Mouse (Mus musculus): ENCODE data around the gene Nebl. TPM values are rescaled to one million over a fixed set of nuclear protein-coding genes. Genes with fewer than 3 reads are reported as not detected.

The Nebl gene
- polyA plus RNA-seq, 1 experiment, result 2.4 TPM

DNA sequence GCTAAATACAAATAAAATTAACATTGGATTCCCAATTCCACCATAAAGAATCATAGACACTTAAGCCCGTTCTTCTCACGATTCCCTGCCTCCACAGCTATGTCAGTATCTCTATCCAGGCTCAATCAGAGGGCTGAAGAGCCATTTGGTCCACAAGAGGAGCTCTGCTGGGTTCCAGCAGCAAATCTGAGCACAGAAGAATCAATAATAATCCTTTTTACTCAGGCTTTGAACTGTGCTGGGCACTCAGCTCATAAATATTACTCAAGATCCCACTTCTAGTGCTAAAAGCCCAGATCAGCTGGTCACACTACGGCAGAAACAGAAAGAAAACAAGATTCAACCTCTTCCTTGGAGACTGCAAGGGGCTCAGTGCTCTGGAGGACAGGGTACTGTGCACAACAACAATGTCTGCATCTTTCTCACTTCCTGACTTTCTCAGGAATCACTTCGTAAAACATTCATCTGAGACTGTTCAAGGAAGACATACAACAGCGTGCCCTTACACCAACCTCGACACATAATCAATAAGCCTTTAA is 10.0 kb downstream of the Nebl start:
- Histone ChIP-seq H3K4me3 (ENCODE audit: low read depth, low read length) (no peak overlapping the region), H3K27ac (ENCODE audit: insufficient read depth, low read depth, low read length) (no peak overlapping the region), H3K36me3 (ENCODE audit: control insufficient read depth, insufficient read depth, low read length) (no peaks in the 10 kb centered on the region), H3K4me1 (ENCODE audit: control insufficient read depth, insufficient read depth, insufficient read length, low read length) (no peaks in the 10 kb centered on the region), H3K27me3 (ENCODE audit: control insufficient read depth, insufficient read depth, low read length) (no peaks in the 10 kb centered on the region)
- TF ChIP-seq CTCF (IDR thresholded peaks at IDR 0.05; ENCODE audit: extremely low read depth, insufficient read length, insufficient replicate concordance, low read depth, low read length) (no peak), POLR2A (IDR thresholded peaks at IDR 0.05; ENCODE audit: low read depth, low read length) (no peak)
- 78% methylated on average over 6 of the region's 6 CpGs for whole genome bisulfite sequencing

DNA sequence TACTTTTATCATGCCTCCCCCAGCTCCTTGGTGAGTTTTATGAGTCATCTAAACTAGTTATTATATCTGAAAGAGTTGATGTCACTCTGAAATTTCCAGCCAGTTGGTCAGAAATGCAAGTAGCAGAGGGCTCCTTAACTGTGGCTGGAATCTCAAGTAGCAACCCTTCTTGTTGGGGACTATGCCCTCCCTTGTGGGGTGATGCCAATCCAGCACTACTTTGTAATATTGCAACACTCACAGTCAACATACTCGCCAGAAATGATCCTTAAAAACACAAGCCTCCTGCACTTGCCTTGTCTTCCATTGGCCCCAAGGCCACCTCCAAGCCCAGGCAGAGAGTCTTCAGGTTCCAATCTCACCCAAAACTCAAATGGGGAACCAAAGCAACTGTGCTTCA is 13.0 kb downstream of the Nebl start:
- 86% methylated on average over 1 of the region's 1 CpGs for WGBS
- no peaks in the 10 kb centered on the region for H3K27me3 ChIP-seq (ENCODE audit: control insufficient read depth, insufficient read depth, low read length)
- H3K36me3 ChIP-seq (ENCODE audit: control insufficient read depth, insufficient read depth, low read length), result no peaks in the 10 kb centered on the region
- TF ChIP-seq POLR2A (IDR thresholded peaks at IDR 0.05; ENCODE audit: low read depth, low read length), result no peak
- no peak for TF ChIP-seq CTCF (IDR thresholded peaks at IDR 0.05; ENCODE audit: extremely low read depth, insufficient read length, insufficient replicate concordance, low read depth, low read length)
- H3K4me3 ChIP-seq (ENCODE audit: low read depth, low read length), result no peak overlapping the region
- no peak overlapping the region for H3K27ac ChIP-seq (ENCODE audit: insufficient read depth, low read depth, low read length)
- H3K4me1 ChIP-seq (ENCODE audit: control insufficient read depth, insufficient read depth, insufficient read length, low read length), result no peaks in the 10 kb centered on the region

DNA sequence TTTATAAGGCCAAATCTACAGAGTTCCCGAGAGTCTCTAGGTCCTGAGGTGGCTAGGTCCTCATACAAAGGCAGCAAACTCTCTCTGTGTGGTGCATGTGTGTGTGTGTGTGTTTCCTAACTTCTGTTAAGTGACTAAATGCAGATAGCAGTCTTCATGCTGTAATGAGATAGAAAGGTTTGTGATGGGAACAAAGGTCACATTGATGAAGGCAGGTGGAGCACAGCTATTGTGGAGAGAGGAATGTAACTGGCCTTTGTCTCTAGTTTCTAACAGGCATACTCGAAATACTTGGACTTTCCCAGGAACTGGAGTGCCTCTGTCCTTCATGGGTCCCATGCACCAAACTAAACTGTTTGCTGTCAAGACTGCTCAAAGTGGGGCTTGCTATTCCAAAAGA is 14.1 kb downstream of the Nebl start:
- no peak for TF ChIP-seq CTCF (IDR thresholded peaks at IDR 0.05; ENCODE audit: extremely low read depth, insufficient read length, insufficient replicate concordance, low read depth, low read length)
- TF ChIP-seq POLR2A (IDR thresholded peaks at IDR 0.05; ENCODE audit: low read depth, low read length), result no peak
- WGBS, result 45% methylated on average over 2 of the region's 2 CpGs

DNA sequence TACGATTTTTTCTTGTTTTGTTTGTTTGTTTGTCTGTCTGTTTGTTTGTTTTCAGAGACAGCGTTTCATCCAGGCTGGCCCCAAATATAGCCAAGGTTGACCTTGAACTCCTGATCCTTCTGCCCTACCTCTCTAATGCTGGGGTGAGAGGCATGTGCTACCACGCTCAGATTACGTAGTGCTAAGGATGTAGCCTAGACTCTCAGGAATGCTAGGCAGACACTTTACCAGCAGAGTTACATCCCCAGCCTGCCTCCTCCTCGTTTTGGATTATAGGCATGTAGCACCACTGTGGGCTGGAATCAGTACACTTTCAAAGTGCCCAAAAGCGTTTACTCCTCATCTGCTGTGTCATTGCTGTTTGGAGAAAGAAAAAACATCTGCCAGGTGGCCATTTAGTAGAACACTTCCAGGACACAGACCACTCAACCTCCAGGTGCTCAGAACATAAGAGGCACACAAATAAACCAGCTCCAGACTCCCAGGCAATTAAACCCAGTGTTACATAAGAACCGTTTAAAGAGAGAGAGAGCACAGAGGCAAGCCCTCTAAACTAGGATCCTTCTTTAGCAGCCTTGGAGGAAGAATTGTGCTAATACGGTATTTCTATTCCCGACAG is 16.0 kb downstream of the Nebl start:
- no peaks in the 10 kb centered on the region for H3K36me3 ChIP-seq (ENCODE audit: control insufficient read depth, insufficient read depth, low read length)
- WGBS, result 77% methylated on average over 9 of the region's 9 CpGs

More for the DNA sequence above, 14.1 kb downstream of the Nebl start:
- no peaks in the 10 kb centered on the region for H3K4me1 ChIP-seq (ENCODE audit: control insufficient read depth, insufficient read depth, insufficient read length, low read length)
- no peaks in the 10 kb centered on the region for H3K36me3 ChIP-seq (ENCODE audit: control insufficient read depth, insufficient read depth, low read length)
- no peak overlapping the region for H3K4me3 ChIP-seq (ENCODE audit: low read depth, low read length)
- no peak overlapping the region for H3K27ac ChIP-seq (ENCODE audit: insufficient read depth, low read depth, low read length)
- no peaks in the 10 kb centered on the region for H3K27me3 ChIP-seq (ENCODE audit: control insufficient read depth, insufficient read depth, low read length)

DNA sequence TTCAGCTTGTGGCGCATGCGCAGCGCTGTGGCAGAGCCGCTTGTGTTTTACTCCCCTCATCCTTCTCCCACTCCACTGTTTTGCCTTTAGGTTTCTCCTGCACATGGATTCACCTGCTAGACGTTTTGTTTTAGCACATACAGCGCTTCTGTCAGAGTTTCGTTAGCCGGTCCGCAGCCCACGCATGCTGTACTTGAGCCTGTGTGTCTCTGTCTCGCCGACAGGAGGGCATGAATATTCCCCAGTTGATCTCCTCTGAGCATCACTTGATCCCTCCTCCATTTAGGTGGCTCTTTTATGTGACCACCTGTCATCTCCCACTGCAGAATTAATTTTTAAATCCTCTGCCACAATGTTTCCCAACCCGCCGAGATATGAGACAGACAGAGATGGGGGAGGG is 16.6 kb downstream of the Nebl start:
- Histone ChIP-seq H3K36me3 (ENCODE audit: control insufficient read depth, insufficient read depth, low read length) (no peaks in the 10 kb centered on the region), H3K27me3 (ENCODE audit: control insufficient read depth, insufficient read depth, low read length) (no peaks in the 10 kb centered on the region), H3K27ac (ENCODE audit: insufficient read depth, low read depth, low read length) (no peak overlapping the region), H3K4me3 (ENCODE audit: low read depth, low read length) (no peak overlapping the region), H3K4me1 (ENCODE audit: control insufficient read depth, insufficient read depth, insufficient read length, low read length) (no peaks in the 10 kb centered on the region)
- WGBS, result 90% methylated on average over 14 of the region's 14 CpGs
- no peak for TF ChIP-seq POLR2A (IDR thresholded peaks at IDR 0.05; ENCODE audit: low read depth, low read length)
- no peak for TF ChIP-seq CTCF (IDR thresholded peaks at IDR 0.05; ENCODE audit: extremely low read depth, insufficient read length, insufficient replicate concordance, low read depth, low read length)

More for the DNA sequence above, 16.0 kb downstream of the Nebl start:
- H3K4me1 ChIP-seq (ENCODE audit: control insufficient read depth, insufficient read depth, insufficient read length, low read length), result no peaks in the 10 kb centered on the region
- TF ChIP-seq CTCF (IDR thresholded peaks at IDR 0.05; ENCODE audit: extremely low read depth, insufficient read length, insufficient replicate concordance, low read depth, low read length) (no peak), POLR2A (IDR thresholded peaks at IDR 0.05; ENCODE audit: low read depth, low read length) (no peak)
- no peak overlapping the region for H3K27ac ChIP-seq (ENCODE audit: insufficient read depth, low read depth, low read length)
- H3K4me3 ChIP-seq (ENCODE audit: low read depth, low read length), result no peak overlapping the region
- no peaks in the 10 kb centered on the region for H3K27me3 ChIP-seq (ENCODE audit: control insufficient read depth, insufficient read depth, low read length)

DNA sequence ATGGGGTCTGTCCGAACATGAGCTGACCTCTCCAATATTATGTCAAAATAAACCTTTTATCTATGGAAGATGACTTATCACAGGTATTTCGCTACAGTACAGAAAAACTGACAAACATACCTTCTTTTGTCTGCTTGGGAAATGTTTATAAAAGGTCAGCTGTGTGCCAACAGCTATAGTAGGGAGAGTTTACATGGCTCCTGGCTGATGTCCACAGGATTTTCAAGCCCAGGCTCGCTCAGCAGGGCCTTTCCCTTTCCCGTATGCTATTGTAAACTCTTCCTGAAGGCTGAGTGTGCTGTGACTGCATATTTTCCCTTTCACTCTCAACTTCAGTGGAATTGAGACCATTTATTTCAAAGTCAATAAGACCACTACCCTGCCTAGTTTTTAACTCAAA is 17.1 kb downstream of the Nebl start:
- H3K27ac ChIP-seq (ENCODE audit: insufficient read depth, low read depth, low read length), result no peak overlapping the region
- H3K4me3 ChIP-seq (ENCODE audit: low read depth, low read length), result no peak overlapping the region
- no peaks in the 10 kb centered on the region for H3K4me1 ChIP-seq (ENCODE audit: control insufficient read depth, insufficient read depth, insufficient read length, low read length)
- WGBS, result 77% methylated on average over 4 of the region's 4 CpGs
- TF ChIP-seq POLR2A (IDR thresholded peaks at IDR 0.05; ENCODE audit: low read depth, low read length) (no peak), CTCF (IDR thresholded peaks at IDR 0.05; ENCODE audit: extremely low read depth, insufficient read length, insufficient replicate concordance, low read depth, low read length) (no peak)
- no peaks in the 10 kb centered on the region for H3K36me3 ChIP-seq (ENCODE audit: control insufficient read depth, insufficient read depth, low read length)
- H3K27me3 ChIP-seq (ENCODE audit: control insufficient read depth, insufficient read depth, low read length), result no peaks in the 10 kb centered on the region

DNA sequence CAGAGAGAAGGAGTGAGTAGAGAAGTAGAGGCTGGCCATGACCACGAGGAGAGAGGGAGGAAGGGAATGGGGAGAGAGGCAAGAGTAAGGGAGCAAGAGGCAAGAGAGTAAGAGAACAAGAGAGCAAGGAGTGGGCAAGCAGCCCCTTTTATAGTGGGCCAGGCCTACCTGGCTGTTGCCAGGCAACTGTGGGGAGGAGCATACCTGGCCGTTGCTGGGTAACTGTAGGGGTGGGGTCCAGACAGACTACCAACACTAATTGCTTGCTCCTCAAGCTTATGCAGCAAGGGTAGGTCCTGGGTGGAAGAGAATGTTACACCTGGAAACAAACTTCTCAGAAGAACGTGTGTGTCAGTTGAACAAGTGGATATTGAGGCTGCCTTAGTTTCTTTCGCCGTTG is 20.0 kb downstream of the Nebl start:
- H3K36me3 ChIP-seq (ENCODE audit: control insufficient read depth, insufficient read depth, low read length), result no peaks in the 10 kb centered on the region
- H3K4me3 ChIP-seq (ENCODE audit: low read depth, low read length), result no peak overlapping the region
- WGBS, result 89% methylated on average over 5 of the region's 5 CpGs
- no peaks in the 10 kb centered on the region for H3K4me1 ChIP-seq (ENCODE audit: control insufficient read depth, insufficient read depth, insufficient read length, low read length)
- H3K27ac ChIP-seq (ENCODE audit: insufficient read depth, low read depth, low read length), result no peak overlapping the region
- TF ChIP-seq POLR2A (IDR thresholded peaks at IDR 0.05; ENCODE audit: low read depth, low read length) (no peak), CTCF (IDR thresholded peaks at IDR 0.05; ENCODE audit: extremely low read depth, insufficient read length, insufficient replicate concordance, low read depth, low read length) (no peak)
- H3K27me3 ChIP-seq (ENCODE audit: control insufficient read depth, insufficient read depth, low read length), result no peaks in the 10 kb centered on the region

Measured in small intestine, adult 2 months (tissue).